Mouse (Mus musculus): ENCODE data around the gene Fam216b. TPM values are rescaled to one million over a fixed set of nuclear protein-coding genes. Genes with fewer than 3 reads are reported as not detected.
A peak's percentile ranks its signal among the peaks of the same experiment; 100 is the strongest.

The Fam216b gene
- polyA plus RNA-seq, 1 experiment from 2014 or later = not detected

GRCm38 (mm10) chr14:78077508-78077907, 11.3 kb downstream of the Fam216b start:
- no peaks in the 10 kb centered on the region for H3K36me3 ChIP-seq
- WGBS = 65% methylated on average over 2 of the region's 2 CpGs
- no peaks in the 10 kb centered on the region for H3K4me1 ChIP-seq
- no peaks in the 10 kb centered on the region for H3K27me3 ChIP-seq (replicated peaks)
- no peaks in the 10 kb centered on the region for H3K9me3 ChIP-seq
- no peak overlapping the region for H3K4me2 ChIP-seq (replicated peaks)
- no peak overlapping the region for H3K27ac ChIP-seq
- no peak for ATAC-seq (ENCODE audit: low FRiP score, low read depth)
- H3K9ac ChIP-seq = no peak overlapping the region
- H3K4me3 ChIP-seq = no peak overlapping the region

DNA sequence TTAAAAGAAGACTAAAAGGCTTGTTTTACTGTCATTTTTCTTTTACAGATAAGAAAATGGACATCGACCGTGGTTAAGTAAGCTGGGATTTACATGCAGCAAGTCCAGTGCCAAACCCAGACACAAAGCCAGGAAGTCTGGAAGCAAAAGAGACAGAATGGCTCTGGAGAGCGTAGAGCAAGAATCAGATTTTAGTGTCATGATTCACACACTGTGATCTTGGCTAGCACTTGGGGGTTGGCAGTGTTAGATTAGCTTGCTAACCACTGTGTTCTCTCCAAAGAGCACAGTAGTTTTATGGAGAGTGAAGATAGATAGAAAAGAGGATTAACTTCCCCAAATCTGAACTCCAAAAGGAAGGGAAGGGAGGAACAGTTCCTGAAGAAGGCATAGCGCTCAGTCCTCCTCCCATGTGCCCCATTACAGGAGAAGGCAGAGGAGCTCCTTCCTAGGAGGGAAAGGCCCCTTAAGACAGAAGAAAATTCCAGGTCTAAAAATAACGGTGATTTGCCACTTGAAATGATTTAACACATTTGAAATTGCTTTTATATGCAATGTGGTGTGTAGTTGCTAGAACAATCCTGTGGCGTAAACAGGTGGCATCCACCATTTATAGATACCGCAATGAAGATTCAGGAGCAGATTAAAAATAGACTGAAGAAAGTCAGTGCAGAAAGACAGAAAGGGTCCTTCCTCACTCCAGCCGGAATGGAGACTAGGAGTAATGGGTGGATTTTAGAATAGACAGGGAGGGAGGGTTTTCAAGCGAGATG, 22.7 kb downstream of the Fam216b start:
- Histone ChIP-seq H3K4me3 (no peak overlapping the region), H3K4me2 (replicated peaks) (no peak overlapping the region), H3K9ac (no peak overlapping the region), H3K27ac (no peak overlapping the region), H3K36me3 (no peaks in the 10 kb centered on the region), H3K4me1 (no peaks in the 10 kb centered on the region), H3K27me3 (replicated peaks) (no peaks in the 10 kb centered on the region), H3K9me3 (no peaks in the 10 kb centered on the region)
- WGBS = 91% methylated on average over 9 of the region's 9 CpGs
- ATAC-seq (ENCODE audit: low FRiP score, low read depth) = no peak

DNA sequence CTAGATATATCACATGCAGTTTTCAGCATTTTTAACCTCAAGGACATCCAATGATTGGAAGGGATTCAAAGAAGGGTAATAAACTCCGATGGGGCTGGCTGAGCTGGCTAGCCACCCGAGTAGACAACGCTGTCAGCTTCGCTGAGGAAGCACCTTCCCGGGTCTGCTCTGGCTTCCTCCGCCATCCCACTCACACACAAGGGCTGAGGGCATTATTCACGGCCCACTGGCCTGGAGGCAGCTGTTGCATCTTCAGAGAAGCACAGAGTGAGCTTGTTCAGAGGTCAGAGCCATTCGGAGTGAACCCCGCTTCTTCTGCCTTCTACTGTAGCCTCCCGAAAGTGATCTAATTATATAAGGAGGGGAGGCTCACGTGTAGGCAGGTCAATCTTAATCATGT, 26.3 kb downstream of the Fam216b start:
- Histone ChIP-seq H3K27me3 (replicated peaks) (no peaks in the 10 kb centered on the region), H3K4me3 (no peak overlapping the region), H3K9ac (no peak overlapping the region), H3K4me2 (replicated peaks) (no peak overlapping the region), H3K36me3 (no peaks in the 10 kb centered on the region), H3K27ac (no peak overlapping the region), H3K4me1 (no peaks in the 10 kb centered on the region), H3K9me3 (no peaks in the 10 kb centered on the region)
- WGBS = 85% methylated on average over 11 of the region's 11 CpGs
- ATAC-seq (ENCODE audit: low FRiP score, low read depth) = no peak

- no peaks in the 10 kb centered on the region for H3K27me3 ChIP-seq (replicated peaks)
- no peak overlapping the region for H3K9ac ChIP-seq
- H3K4me3 ChIP-seq = no peak overlapping the region
- H3K4me1 ChIP-seq = no peaks in the 10 kb centered on the region
- 61% methylated on average over 6 of the region's 6 CpGs for whole genome bisulfite sequencing
- no peaks in the 10 kb centered on the region for H3K36me3 ChIP-seq
- no peak overlapping the region for H3K27ac ChIP-seq
- ATAC-seq (ENCODE audit: low FRiP score, low read depth) = peak; percentile 56; the same call in 1 of the 2 replicates
- no peaks in the 10 kb centered on the region for H3K9me3 ChIP-seq
- peak overlapping the region; percentile 6; the same call in 1 of the 2 replicates for H3K4me2 ChIP-seq (replicated peaks)
Measured at GRCm38 (mm10) chr14:78060609-78060951, 28.2 kb downstream of the Fam216b start.

DNA sequence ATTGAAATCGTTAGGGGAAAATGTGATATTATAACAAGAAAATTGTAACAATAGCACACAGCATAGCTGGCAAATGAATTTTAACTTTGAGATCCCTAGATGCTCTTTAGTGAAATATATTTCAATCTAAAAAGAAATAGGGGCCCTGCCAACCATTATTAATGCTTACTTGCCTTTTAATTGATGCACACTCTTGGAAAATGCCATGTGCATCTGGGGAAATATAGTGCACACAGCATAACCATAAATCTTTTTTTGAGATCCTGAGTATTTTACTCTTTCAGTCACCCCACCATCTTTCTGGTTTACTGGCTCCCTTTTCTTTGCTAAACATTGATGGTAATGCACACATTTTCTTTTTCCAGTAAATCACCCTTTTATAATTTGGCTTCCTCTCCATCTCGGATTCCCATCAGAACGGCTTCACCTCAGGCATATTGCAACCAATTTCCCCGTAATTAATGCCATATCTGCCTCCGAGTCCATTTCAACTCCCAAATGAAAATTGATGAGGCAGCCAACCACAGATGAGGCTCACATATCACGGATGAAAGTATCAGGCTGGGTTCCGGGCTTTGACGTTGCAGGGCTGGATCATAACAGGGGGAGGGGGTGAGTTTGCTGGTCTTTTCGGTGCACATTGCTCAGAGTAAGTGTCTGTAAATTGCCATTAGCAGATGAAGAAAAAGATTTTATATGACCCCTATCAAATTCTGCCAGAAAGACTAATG, 28.8 kb downstream of the Fam216b start:
- peak overlapping the region; percentile 6; the same call in 1 of the 2 replicates for H3K4me2 ChIP-seq (replicated peaks)
- no peak overlapping the region for H3K27ac ChIP-seq
- no peaks in the 10 kb centered on the region for H3K36me3 ChIP-seq
- H3K9ac ChIP-seq = no peak overlapping the region
- H3K4me1 ChIP-seq = no peaks in the 10 kb centered on the region
- no peak overlapping the region for H3K4me3 ChIP-seq
- 52% methylated on average over 9 of the region's 9 CpGs for WGBS
- H3K9me3 ChIP-seq = no peaks in the 10 kb centered on the region
- H3K27me3 ChIP-seq (replicated peaks) = no peaks in the 10 kb centered on the region
- peak; percentile 79 for ATAC-seq (ENCODE audit: low FRiP score, low read depth)

GRCm38 (mm10) chr14:78057362-78057761, 31.4 kb downstream of the Fam216b start:
- Histone ChIP-seq H3K9ac (no peak overlapping the region), H3K27ac (no peak overlapping the region), H3K4me3 (no peak overlapping the region), H3K36me3 (no peaks in the 10 kb centered on the region), H3K4me2 (replicated peaks) (no peak overlapping the region), H3K9me3 (no peaks in the 10 kb centered on the region), H3K27me3 (replicated peaks) (no peaks in the 10 kb centered on the region), H3K4me1 (no peaks in the 10 kb centered on the region)
- 74% methylated on average over 7 of the region's 7 CpGs for WGBS
- ATAC-seq (ENCODE audit: low FRiP score, low read depth) = no peak

- Histone ChIP-seq H3K9ac (no peak overlapping the region), H3K27me3 (replicated peaks) (no peaks in the 10 kb centered on the region), H3K4me3 (no peak overlapping the region), H3K36me3 (no peaks in the 10 kb centered on the region), H3K27ac (no peak overlapping the region), H3K4me1 (no peaks in the 10 kb centered on the region), H3K9me3 (no peaks in the 10 kb centered on the region), H3K4me2 (replicated peaks) (no peak overlapping the region)
- ATAC-seq (ENCODE audit: low FRiP score, low read depth) = no peak
- WGBS = 84% methylated on average over 3 of the region's 3 CpGs
Measured at GRCm38 (mm10) chr14:78056371-78056770, 32.4 kb downstream of the Fam216b start.

DNA sequence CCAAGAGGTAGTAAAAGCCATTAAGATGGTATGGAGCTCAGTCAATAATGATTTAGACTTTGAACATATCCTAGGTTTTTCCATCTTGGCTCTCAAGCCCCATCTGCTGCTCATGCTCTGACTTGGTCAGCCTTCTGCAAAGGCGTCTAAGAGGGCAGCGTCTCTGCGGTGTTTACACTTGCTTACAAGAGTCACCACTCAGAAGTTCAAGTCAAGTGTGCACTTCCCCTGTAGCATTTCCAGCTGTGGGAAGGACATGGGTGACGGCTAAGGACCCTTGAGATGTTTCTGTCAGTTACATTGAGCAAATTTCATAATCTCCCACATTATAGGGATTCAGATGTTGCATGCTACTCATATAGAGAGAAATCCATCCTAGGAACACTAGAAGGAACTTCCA, 40.1 kb downstream of the Fam216b start:
- Histone ChIP-seq H3K36me3 (no peaks in the 10 kb centered on the region), H3K27ac (no peak overlapping the region), H3K4me2 (replicated peaks) (no peak overlapping the region), H3K4me1 (peaks cover 5% of the 10 kb centered on the region; the same call in 1 of the 2 replicates), H3K9ac (no peak overlapping the region), H3K4me3 (no peak overlapping the region), H3K27me3 (replicated peaks) (no peaks in the 10 kb centered on the region), H3K9me3 (no peaks in the 10 kb centered on the region)
- ATAC-seq (ENCODE audit: low FRiP score, low read depth) = no peak
- WGBS = 80% methylated on average over 4 of the region's 4 CpGs

GRCm38 (mm10) chr14:78048258-78048657, 40.5 kb downstream of the Fam216b start:
- no peaks in the 10 kb centered on the region for H3K36me3 ChIP-seq
- 63% methylated on average over 3 of the region's 3 CpGs for WGBS

DNA sequence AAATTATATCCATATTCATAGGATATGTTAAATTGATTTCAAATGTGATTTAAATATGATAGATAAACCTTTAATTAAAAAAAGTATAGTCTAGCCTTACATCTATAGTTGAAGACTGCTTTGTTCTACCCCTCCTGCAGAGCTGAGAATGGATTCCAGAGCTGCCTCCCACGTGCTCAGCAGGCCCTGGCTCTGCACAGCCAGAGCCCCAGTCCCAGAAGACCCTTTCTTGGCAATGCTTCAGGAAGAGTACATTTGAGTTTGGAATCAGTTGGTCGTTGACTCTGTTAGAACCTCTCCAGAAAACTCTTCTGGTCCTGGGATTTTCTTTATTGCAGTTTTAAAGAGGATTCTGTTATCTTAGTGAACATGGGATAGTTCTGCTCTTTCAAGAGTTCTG, 45.7 kb downstream of the Fam216b start:
- H3K4me2 ChIP-seq (replicated peaks) = no peak overlapping the region
- H3K36me3 ChIP-seq = no peaks in the 10 kb centered on the region
- no peak for ATAC-seq (ENCODE audit: low FRiP score, low read depth)
- no peak overlapping the region for H3K9ac ChIP-seq
- no peaks in the 10 kb centered on the region for H3K9me3 ChIP-seq
- H3K27ac ChIP-seq = no peak overlapping the region
- 38% methylated on average over 2 of the region's 2 CpGs for WGBS
- H3K4me1 ChIP-seq = no peaks in the 10 kb centered on the region
- H3K4me3 ChIP-seq = no peak overlapping the region
- H3K27me3 ChIP-seq (replicated peaks) = no peaks in the 10 kb centered on the region

More at GRCm38 (mm10) chr14:78048258-78048657, 40.5 kb downstream of the Fam216b start:
- Histone ChIP-seq H3K4me2 (replicated peaks) (no peak overlapping the region), H3K9me3 (no peaks in the 10 kb centered on the region), H3K27ac (no peak overlapping the region), H3K27me3 (replicated peaks) (no peaks in the 10 kb centered on the region), H3K9ac (no peak overlapping the region), H3K4me3 (no peak overlapping the region), H3K4me1 (peaks cover 5% of the 10 kb centered on the region; the same call in 1 of the 2 replicates)
- peak; percentile 25; the same call in 1 of the 2 replicates for ATAC-seq (ENCODE audit: low FRiP score, low read depth)

- Histone ChIP-seq H3K4me1 (no peaks in the 10 kb centered on the region), H3K27me3 (replicated peaks) (no peaks in the 10 kb centered on the region), H3K4me2 (replicated peaks) (no peak overlapping the region), H3K4me3 (no peak overlapping the region), H3K9ac (no peak overlapping the region), H3K27ac (no peak overlapping the region), H3K9me3 (no peaks in the 10 kb centered on the region), H3K36me3 (no peaks in the 10 kb centered on the region)
- no peak for ATAC-seq (ENCODE audit: low FRiP score, low read depth)
- WGBS = 79% methylated on average over 11 of the region's 11 CpGs
Measured at GRCm38 (mm10) chr14:78041886-78042526, 46.8 kb downstream of the Fam216b start.

GRCm38 (mm10) chr14:78040643-78041042, 48.2 kb downstream of the Fam216b start:
- ATAC-seq (ENCODE audit: low FRiP score, low read depth) = no peak
- no peak overlapping the region for H3K4me3 ChIP-seq

More at GRCm38 (mm10) chr14:78040643-78041042, 48.2 kb downstream of the Fam216b start:
- H3K27me3 ChIP-seq (replicated peaks) = no peaks in the 10 kb centered on the region
- H3K4me1 ChIP-seq = no peaks in the 10 kb centered on the region
- H3K9me3 ChIP-seq = no peaks in the 10 kb centered on the region
- no peaks in the 10 kb centered on the region for H3K36me3 ChIP-seq
- H3K9ac ChIP-seq = no peak overlapping the region
- H3K4me2 ChIP-seq (replicated peaks) = no peak overlapping the region
- no peak overlapping the region for H3K27ac ChIP-seq
- WGBS = 91% methylated on average over 6 of the region's 6 CpGs
